Mouse (Mus musculus) olfactory bulb, adult 2 months (tissue): ENCODE data around the gene Gm19935. TPM values are rescaled to one million over a fixed set of nuclear protein-coding genes. Genes with fewer than 3 reads are reported as not detected.

Experiments used
- H3K27ac ChIP-seq: fragments of 200-500 bp; 2 replicates; pipeline ENCODE4 v1.5.1; 2012; ENCODE audit warnings: low read depth, low read length; ENCODE audit not compliant: insufficient read depth
- H3K4me1 ChIP-seq: fragments of 200-500 bp; 2 replicates; pipeline ENCODE4 v1.6.1; 2012; ENCODE audit warnings: low read length; ENCODE audit not compliant: control insufficient read depth, insufficient read depth
- H3K4me3 ChIP-seq: fragments of 200-500 bp; 2 replicates; pipeline ENCODE4 v1.5.1; 2012; ENCODE audit warnings: mild to moderate bottlenecking, low read depth, low read length, moderate library complexity; ENCODE audit not compliant: insufficient read depth
- CTCF ChIP-seq: fragments of 200-500 bp; IDR thresholded peaks from 2 replicates; pipeline ENCODE4 v1.5.1; 2012; ENCODE audit warnings: low read depth, mild to moderate bottlenecking, low read length, moderate library complexity; ENCODE audit not compliant: insufficient read depth
- POLR2A ChIP-seq: fragments of 200-500 bp; IDR thresholded peaks from 2 replicates; pipeline ENCODE4 v1.6.1; 2012; ENCODE audit warnings: mild to moderate bottlenecking, low read depth, low read length, moderate library complexity; ENCODE audit not compliant: insufficient read depth
- WGBS: fragments of 180-500 bp; shearing (Covaris S2); methylation state at CpG from one replicate; pipeline ENCODE4 v1.1.7; 2018; 5-methylcytosine and 5-hydroxymethylcytosine counted together
- polyA plus RNA-seq: library from polyadenylated mRNA; stranded (reverse); fragments of >200 nt; gene quantifications from 2 replicates; pipeline ENCODE4 v1.2.4, GENCODE M21; 2012; ENCODE audit warnings: low replicate concordance; ENCODE audit not compliant: missing spikeins, insufficient read depth, insufficient read length

Gene Gm19935
- polyA plus RNA-seq, 1 experiment: not detected

DNA sequence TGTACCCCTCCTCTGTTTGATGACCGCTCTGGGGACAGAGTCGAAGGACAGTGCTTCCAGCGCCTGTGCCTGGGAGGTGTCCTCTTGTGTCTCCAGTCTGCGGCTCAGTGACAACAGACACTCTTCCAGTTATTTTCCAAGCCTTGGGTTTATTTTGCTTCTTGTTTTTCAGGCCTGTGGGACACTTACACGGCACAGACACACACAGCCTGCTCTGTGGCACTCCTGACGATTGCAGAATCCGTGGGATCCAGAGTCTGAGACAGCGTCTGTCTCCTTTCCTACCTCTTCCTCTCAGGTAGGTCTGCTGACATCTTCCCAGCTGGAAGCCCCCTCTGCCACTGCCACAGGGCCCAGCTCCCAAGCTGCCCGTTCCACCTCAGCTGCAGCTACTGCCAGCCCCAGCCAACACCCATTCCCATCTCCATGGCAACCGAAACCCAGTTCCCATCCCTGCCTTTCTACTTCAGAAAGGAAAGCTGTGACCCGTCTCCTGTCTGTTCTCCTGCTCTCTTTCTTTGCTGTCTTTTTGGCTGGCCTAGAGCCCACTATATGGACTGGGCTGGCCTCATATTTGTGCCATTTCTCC, 32.4 kb upstream of the Gm19935 start:
- peaks cover 11% of the 10 kb centered on the region for H3K4me1 ChIP-seq
- 60% methylated on average over 11 of the region's 11 CpGs for WGBS
- H3K4me3 ChIP-seq: no peak overlapping the region
- TF ChIP-seq POLR2A (no peak), CTCF (no peak)
- no peak overlapping the region for H3K27ac ChIP-seq

DNA sequence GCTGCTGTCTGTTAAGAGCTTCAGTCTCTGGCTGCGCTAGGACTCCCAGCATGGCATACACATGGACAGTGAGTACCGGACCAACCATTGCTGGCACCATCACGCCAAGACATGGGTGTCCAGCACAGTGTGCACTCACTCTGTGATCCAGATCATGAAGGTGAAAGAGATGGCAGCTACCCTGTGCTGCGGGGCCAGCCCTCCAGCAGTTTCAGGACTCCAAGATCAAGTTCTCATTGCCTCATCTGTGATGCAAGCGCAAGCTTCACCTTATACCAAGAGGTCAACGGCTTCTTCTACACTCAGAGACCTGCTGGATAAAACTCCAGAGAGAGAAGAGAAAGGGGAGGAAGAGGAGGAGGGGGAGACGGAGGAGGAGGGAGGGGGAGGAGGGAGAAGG, 30.8 kb upstream of the Gm19935 start:
- H3K27ac ChIP-seq: no peak overlapping the region
- no peak overlapping the region for H3K4me3 ChIP-seq
- TF ChIP-seq CTCF (no peak), POLR2A (no peak)
- peaks cover 10% of the 10 kb centered on the region for H3K4me1 ChIP-seq
- WGBS: 93% methylated on average over 7 of the region's 7 CpGs

GRCm38 (mm10) chr8:90844179-90844967, 27.2 kb upstream of the Gm19935 start:
- TF ChIP-seq POLR2A: no peak
- TF ChIP-seq CTCF: no peak
- WGBS: 86% methylated on average over 9 of the region's 9 CpGs
- no peak overlapping the region for H3K4me3 ChIP-seq
- H3K27ac ChIP-seq: no peak overlapping the region
- H3K4me1 ChIP-seq: peaks cover 11% of the 10 kb centered on the region

DNA sequence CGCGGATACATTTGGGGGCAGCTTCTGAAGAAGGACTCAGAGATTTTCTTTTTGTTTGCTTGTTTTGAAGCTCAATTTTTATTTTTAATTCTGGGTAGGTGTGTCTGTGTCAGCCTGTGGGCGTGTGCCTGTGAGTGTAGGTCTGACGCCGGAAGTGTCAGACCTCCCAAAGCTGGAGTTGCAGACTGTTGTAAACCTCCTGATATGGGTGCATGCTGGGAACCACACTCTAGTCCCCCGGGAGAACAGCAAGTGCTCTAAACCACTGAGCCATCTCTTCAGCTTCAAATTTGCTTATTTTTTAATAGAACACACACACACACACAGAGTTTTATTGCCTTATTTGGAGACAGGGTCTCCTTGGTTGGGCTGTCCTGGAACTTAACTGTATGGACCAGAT, 25.9 kb upstream of the Gm19935 start:
- H3K4me3 ChIP-seq: no peak overlapping the region
- H3K4me1 ChIP-seq: peaks cover 8% of the 10 kb centered on the region
- no peak for TF ChIP-seq POLR2A
- TF ChIP-seq CTCF: no peak
- WGBS: 75% methylated on average over 6 of the region's 6 CpGs
- H3K27ac ChIP-seq: no peak overlapping the region

- H3K27ac ChIP-seq: no peak overlapping the region
- H3K4me3 ChIP-seq: no peak overlapping the region
- H3K4me1 ChIP-seq: peaks cover 8% of the 10 kb centered on the region
- TF ChIP-seq CTCF: no peak
- TF ChIP-seq POLR2A: no peak
- 57% methylated on average over 13 of the region's 13 CpGs for WGBS
These were observed 24.1 kb upstream of the Gm19935 start for GRCm38 (mm10) chr8:90841321-90841720.

DNA sequence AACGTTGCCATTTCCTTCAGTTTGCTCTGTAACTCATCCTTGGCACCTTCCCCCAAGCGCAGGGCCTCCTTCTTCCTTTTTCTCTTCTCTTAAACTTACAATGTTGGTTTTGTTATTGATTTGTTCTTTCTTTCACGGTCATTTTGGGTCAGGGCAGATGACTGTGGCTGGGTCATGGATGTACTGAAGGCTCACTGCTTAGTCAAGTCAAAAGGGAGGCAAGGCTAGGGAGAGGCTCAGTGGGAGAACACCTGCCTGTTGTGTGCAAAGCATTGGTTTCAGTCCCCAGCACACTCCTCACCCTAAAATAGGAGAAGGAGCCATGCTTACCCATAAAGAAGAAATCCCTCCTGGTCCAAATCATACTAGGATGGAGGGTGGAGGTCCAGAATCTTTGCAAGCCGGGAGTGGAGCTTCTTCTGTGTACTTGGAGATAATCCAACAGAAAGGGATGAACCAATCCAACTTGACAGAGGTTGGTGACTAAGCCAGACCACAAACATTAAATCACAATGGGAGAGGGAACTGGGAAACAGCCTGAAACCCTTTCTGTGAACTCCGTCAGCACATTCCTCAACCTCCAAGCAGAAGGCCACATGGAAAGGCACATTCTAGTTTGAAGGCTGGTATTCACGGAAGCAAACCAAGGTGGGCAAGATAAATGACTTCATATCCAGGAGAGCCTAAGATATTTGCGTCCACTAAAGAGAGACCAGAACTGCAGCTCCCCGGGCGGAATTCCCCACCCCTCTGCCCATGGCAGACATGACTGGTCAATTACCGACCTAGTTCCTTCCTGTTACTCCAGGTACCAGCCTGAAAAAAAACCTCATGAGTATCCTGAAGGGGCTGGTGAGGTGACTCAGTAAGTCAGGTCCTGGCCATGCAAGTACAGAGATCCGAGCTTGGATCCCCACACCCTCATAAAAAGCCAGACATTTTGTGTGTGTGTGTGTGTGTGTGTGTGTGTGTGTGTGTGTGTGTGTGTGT, 22.8 kb upstream of the Gm19935 start:
- 80% methylated on average over 11 of the region's 11 CpGs for WGBS
- TF ChIP-seq POLR2A (no peak), CTCF (no peak)
- Histone ChIP-seq H3K27ac (no peak overlapping the region), H3K4me1 (peaks cover 8% of the 10 kb centered on the region), H3K4me3 (no peak overlapping the region)

- TF ChIP-seq POLR2A: no peak
- TF ChIP-seq CTCF: no peak
- 91% methylated on average over 6 of the region's 6 CpGs for WGBS
- Histone ChIP-seq H3K27ac (no peak overlapping the region), H3K4me1 (peaks cover 2% of the 10 kb centered on the region; the same call in 1 of the 2 replicates), H3K4me3 (no peak overlapping the region)
These were observed 20.2 kb upstream of the Gm19935 start for GRCm38 (mm10) chr8:90837440-90837839.

DNA sequence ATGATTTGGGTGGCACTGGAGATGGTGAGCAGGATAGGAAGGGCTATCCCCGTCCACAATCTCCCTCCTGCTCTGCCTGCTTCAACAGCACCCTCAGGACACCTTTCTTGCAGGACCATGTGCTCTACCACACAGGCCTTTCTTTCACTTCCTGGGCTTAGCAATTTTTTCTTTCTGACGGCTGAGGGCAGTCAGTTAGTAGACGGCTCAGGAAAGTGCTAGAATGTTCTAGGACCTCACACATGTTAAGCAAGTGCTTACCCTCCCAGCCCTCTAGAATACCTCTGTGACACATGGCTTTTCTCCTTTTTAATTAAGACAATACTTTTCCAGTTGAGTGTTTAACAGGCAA, 17.1 kb upstream of the Gm19935 start:
- TF ChIP-seq CTCF: no peak
- no peak for TF ChIP-seq POLR2A
- WGBS: 94% methylated on average over 3 of the region's 3 CpGs
- Histone ChIP-seq H3K27ac (no peak overlapping the region), H3K4me1 (0 out of 2 replicates have a peak, but pooled peaks cover 6% of the 10 kb centered on the region), H3K4me3 (no peak overlapping the region)
